ENCODE assay signal across 11 mouse cellular contexts in the genomic region with DNA sequence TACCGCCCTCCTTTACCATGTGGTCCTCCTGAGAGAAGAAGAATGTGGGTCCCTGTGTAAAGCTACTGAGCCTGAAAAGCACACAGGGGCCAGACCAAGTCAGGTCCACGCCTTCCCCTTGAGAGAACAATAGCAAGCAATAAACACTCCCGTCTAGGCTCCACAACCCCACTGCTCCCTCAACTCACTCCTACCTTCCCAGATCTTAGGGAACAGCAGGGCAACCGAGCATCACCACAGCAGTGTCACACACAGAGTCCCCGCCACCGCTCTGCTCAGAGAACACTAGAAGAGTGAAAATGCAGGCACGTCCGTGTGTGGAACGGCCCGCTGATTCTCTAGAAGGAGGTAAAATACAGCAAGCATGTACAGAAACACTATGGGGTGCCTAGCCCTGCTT.
A peak's percentile ranks its signal among the peaks of the same experiment; 100 is the strongest.
DNase-seq lines count a peak whose midpoint lies in the region; ATAC-seq lines count a peak whose summit lies in the region.
"Had no signal": no experiment of that assay in that cellular context is flagged by ENCODE, and none has a peak within 500 bp of the region (broad histone marks: within the 10 kb centered on the region; RNA-seq: fewer than 3 reads in every experiment).

No protein-coding gene starts in this region.

- peak; percentile 53 for DNase-seq in forebrain, embryonic 11.5 days (ENCODE audit: low spot score)
- no peak for DNase-seq in midbrain, embryonic 14.5 days
- no peak for DNase-seq in liver, embryonic 13.5 days
- DNase-seq in cerebellum, adult 8-10 months, result no peak
- DNase-seq in right cerebral cortex, postnatal 4 days, result no peak
- DNase-seq: gastrocnemius, postnatal 36 days; kidney, adult 11 months had no signal

- H3K27me3 ChIP-seq in forebrain, embryonic 11.5 days (ENCODE audit: control insufficient read depth, insufficient read depth, low read length), result no peaks in the 10 kb centered on the region
- H3K27me3 ChIP-seq in forebrain, embryonic 15.5 days, result no peaks in the 10 kb centered on the region
- no peaks in the 10 kb centered on the region for H3K27me3 ChIP-seq in midbrain, embryonic 14.5 days (ENCODE audit: control insufficient read depth, insufficient read depth, low read length)
- H3K27me3 ChIP-seq in midbrain, embryonic 13.5 days, result peaks cover 4% of the 10 kb centered on the region; the same call in 1 of the 2 replicates
- no peaks in the 10 kb centered on the region for H3K27me3 ChIP-seq in liver, embryonic 13.5 days
- H3K27me3 ChIP-seq in kidney, embryonic 15.5 days, result peaks cover 21% of the 10 kb centered on the region
- H3K27me3 ChIP-seq: embryonic facial prominence, embryonic 15.5 days had no signal

- H3K4me1 ChIP-seq in forebrain, embryonic 11.5 days (replicated peaks; ENCODE audit: control insufficient read depth, insufficient read depth, low read length), result peaks cover 21% of the 10 kb centered on the region
- peaks cover 31% of the 10 kb centered on the region for H3K4me1 ChIP-seq in forebrain, embryonic 15.5 days
- peaks cover 16% of the 10 kb centered on the region for H3K4me1 ChIP-seq in midbrain, embryonic 14.5 days (ENCODE audit: control insufficient read depth, insufficient read depth, low read length)
- peaks cover 55% of the 10 kb centered on the region for H3K4me1 ChIP-seq in midbrain, embryonic 13.5 days (replicated peaks)
- peaks cover 85% of the 10 kb centered on the region for H3K4me1 ChIP-seq in liver, embryonic 13.5 days (replicated peaks)
- peaks cover 14% of the 10 kb centered on the region for H3K4me1 ChIP-seq in kidney, embryonic 15.5 days

- no peaks in the 10 kb centered on the region for H3K36me3 ChIP-seq in forebrain, embryonic 11.5 days (ENCODE audit: control insufficient read depth, insufficient read depth, low read length)
- H3K36me3 ChIP-seq in forebrain, embryonic 15.5 days, result no peaks in the 10 kb centered on the region
- no peaks in the 10 kb centered on the region for H3K36me3 ChIP-seq in midbrain, embryonic 14.5 days (ENCODE audit: control insufficient read depth, insufficient read depth, low read length)
- no peaks in the 10 kb centered on the region for H3K36me3 ChIP-seq in midbrain, embryonic 13.5 days
- peaks cover 38% of the 10 kb centered on the region for H3K36me3 ChIP-seq in liver, embryonic 13.5 days
- H3K36me3 ChIP-seq in kidney, embryonic 15.5 days, result no peaks in the 10 kb centered on the region
- H3K36me3 ChIP-seq: embryonic facial prominence, embryonic 15.5 days had no signal

- peak; percentile 60; the same call in 1 of the 2 replicates for ATAC-seq in forebrain, embryonic 11.5 days (replicated peaks; ENCODE audit: low FRiP score)
- no peak for ATAC-seq in forebrain, embryonic 15.5 days (replicated peaks)
- ATAC-seq in midbrain, embryonic 14.5 days (ENCODE audit: low FRiP score, low TSS enrichment), result no peak
- ATAC-seq in midbrain, embryonic 13.5 days, result no peak
- ATAC-seq in liver, embryonic 13.5 days (ENCODE audit: low read depth), result peak; percentile 1; the same call in 1 of the 2 replicates
- ATAC-seq in kidney, embryonic 15.5 days (replicated peaks; ENCODE audit: low FRiP score), result no peak

- 0 out of 2 replicates have a peak overlapping the region, but pooled peaks have one; percentile 1 for H3K4me2 ChIP-seq in forebrain, embryonic 11.5 days (ENCODE audit: low read depth, low read length, severe bottlenecking)
- no peak overlapping the region for H3K4me2 ChIP-seq in forebrain, embryonic 15.5 days (replicated peaks)
- H3K4me2 ChIP-seq in midbrain, embryonic 14.5 days (ENCODE audit: low read length), result no peak overlapping the region
- H3K4me2 ChIP-seq in midbrain, embryonic 13.5 days (replicated peaks), result no peak overlapping the region
- H3K4me2 ChIP-seq in liver, embryonic 13.5 days, result peak overlapping the region; percentile 72
- no peak overlapping the region for H3K4me2 ChIP-seq in kidney, embryonic 15.5 days
- H3K4me2 ChIP-seq: embryonic facial prominence, embryonic 15.5 days had no signal

- H3K4me3 ChIP-seq in forebrain, embryonic 11.5 days (ENCODE audit: low read depth, low read length), result no peak overlapping the region
- no peak overlapping the region for H3K4me3 ChIP-seq in forebrain, embryonic 15.5 days
- H3K4me3 ChIP-seq in midbrain, embryonic 14.5 days (replicated peaks; ENCODE audit: low read depth, low read length), result no peak overlapping the region
- H3K4me3 ChIP-seq in midbrain, embryonic 13.5 days (replicated peaks), result no peak overlapping the region
- H3K4me3 ChIP-seq in liver, embryonic 13.5 days (replicated peaks), result peak overlapping the region; percentile 37
- no peak overlapping the region for H3K4me3 ChIP-seq in kidney, embryonic 15.5 days (replicated peaks)
- H3K4me3 ChIP-seq: embryonic facial prominence, embryonic 15.5 days had no signal

- H3K27ac ChIP-seq in forebrain, embryonic 11.5 days (ENCODE audit: low read depth, low read length), result peak overlapping the region; percentile 47; the same call in 1 of the 2 replicates
- H3K27ac ChIP-seq in forebrain, embryonic 15.5 days (replicated peaks), result no peak overlapping the region
- no peak overlapping the region for H3K27ac ChIP-seq in midbrain, embryonic 14.5 days (replicated peaks; ENCODE audit: low read depth, low read length)
- H3K27ac ChIP-seq in midbrain, embryonic 13.5 days, result no peak overlapping the region
- peak overlapping the region; percentile 93 for H3K27ac ChIP-seq in liver, embryonic 13.5 days
- H3K27ac ChIP-seq in kidney, embryonic 15.5 days, result no peak overlapping the region
- H3K27ac ChIP-seq: embryonic facial prominence, embryonic 15.5 days had no signal

- no peaks in the 10 kb centered on the region for H3K9me3 ChIP-seq in forebrain, embryonic 11.5 days (ENCODE audit: control insufficient read depth, low read length)
- no peaks in the 10 kb centered on the region for H3K9me3 ChIP-seq in forebrain, embryonic 15.5 days
- H3K9me3 ChIP-seq in midbrain, embryonic 14.5 days (ENCODE audit: control insufficient read depth, low read length), result no peaks in the 10 kb centered on the region
- no peaks in the 10 kb centered on the region for H3K9me3 ChIP-seq in midbrain, embryonic 13.5 days
- H3K9me3 ChIP-seq in liver, embryonic 13.5 days (replicated peaks), result no peaks in the 10 kb centered on the region
- H3K9me3 ChIP-seq in kidney, embryonic 15.5 days (replicated peaks), result no peaks in the 10 kb centered on the region
- H3K9me3 ChIP-seq: embryonic facial prominence, embryonic 15.5 days had no signal

- H3K9ac ChIP-seq in forebrain, embryonic 11.5 days (ENCODE audit: low read length), result peak overlapping the region; percentile 43
- H3K9ac ChIP-seq in forebrain, embryonic 15.5 days (replicated peaks), result no peak overlapping the region; the same call in 1 of the 2 replicates
- 0 out of 2 replicates have a peak overlapping the region, but pooled peaks have one; percentile 14 for H3K9ac ChIP-seq in midbrain, embryonic 14.5 days (replicated peaks; ENCODE audit: low read length)
- no peak overlapping the region for H3K9ac ChIP-seq in midbrain, embryonic 13.5 days (replicated peaks)
- peak overlapping the region; percentile 55 for H3K9ac ChIP-seq in liver, embryonic 13.5 days
- no peak overlapping the region for H3K9ac ChIP-seq in kidney, embryonic 15.5 days
- H3K9ac ChIP-seq: embryonic facial prominence, embryonic 15.5 days had no signal

- WGBS in forebrain, embryonic 11.5 days, result 24% methylated on average over 10 of the region's 10 CpGs
- WGBS in forebrain, embryonic 15.5 days, result 19% methylated on average over 10 of the region's 10 CpGs
- WGBS in midbrain, embryonic 14.5 days, result 27% methylated on average over 10 of the region's 10 CpGs
- WGBS in midbrain, embryonic 13.5 days, result 34% methylated on average over 10 of the region's 10 CpGs
- WGBS in liver, embryonic 13.5 days (ENCODE audit: insufficient replicate concordance), result 67% methylated on average over 10 of the region's 10 CpGs
- 31% methylated on average over 10 of the region's 10 CpGs for WGBS in kidney, embryonic 15.5 days

Comparison
In these comparisons a context has a peak if more than half of its experiments do, and no peak if none do; other contexts are left out.
1. ATAC-seq: peak in forebrain, embryonic 11.5 days (single experiment) and liver, embryonic 13.5 days (single experiment); none in forebrain, embryonic 15.5 days (single experiment), midbrain, embryonic 14.5 days (single experiment), midbrain, embryonic 13.5 days (single experiment) and kidney, embryonic 15.5 days (single experiment).
2. H3K27ac ChIP-seq: peak in forebrain, embryonic 11.5 days (single experiment) and liver, embryonic 13.5 days (single experiment); none in forebrain, embryonic 15.5 days (single experiment), midbrain, embryonic 14.5 days (single experiment), midbrain, embryonic 13.5 days (single experiment) and kidney, embryonic 15.5 days (single experiment).
3. H3K4me2 ChIP-seq: peak in forebrain, embryonic 11.5 days (single experiment) and liver, embryonic 13.5 days (single experiment); none in forebrain, embryonic 15.5 days (single experiment), midbrain, embryonic 14.5 days (single experiment), midbrain, embryonic 13.5 days (single experiment) and kidney, embryonic 15.5 days (single experiment).
4. H3K9ac ChIP-seq: peak in forebrain, embryonic 11.5 days (single experiment), midbrain, embryonic 14.5 days (single experiment) and liver, embryonic 13.5 days (single experiment); none in forebrain, embryonic 15.5 days (single experiment), midbrain, embryonic 13.5 days (single experiment) and kidney, embryonic 15.5 days (single experiment).